Mouse (Mus musculus) forebrain, embryonic 16.5 days (tissue): ENCODE measurements around the gene Ccdc84. TPM values are rescaled to one million over a fixed set of nuclear protein-coding genes. Genes with fewer than 3 reads are reported as not detected.
"Not testable (repeated sequence)": the region's sequence is repeated elsewhere in the genome, so short reads cannot be mapped to it uniquely, and the experiment has no call there.

Source experiments
- ATAC-seq: fragments of 200-750 bp; cut with Nextera tagmentation; 2 replicates; pipeline ENCODE4 v1.8.0; 2017; ENCODE audit warnings: mild to moderate bottlenecking, moderate library complexity
- H3K27ac ChIP-seq: fragments of 300-500 bp; sonication (generic); 2 replicates; pipeline ENCODE4 v1.5.1; 2014; ENCODE audit warnings: low read length, control low read depth
- H3K27me3 ChIP-seq: fragments of 300-500 bp; sonication (generic); replicated peaks from 2 replicates; pipeline ENCODE4 v1.6.1; 2014; ENCODE audit warnings: low read length; ENCODE audit not compliant: control insufficient read depth, insufficient read depth
- H3K36me3 ChIP-seq: fragments of 300-500 bp; sonication (generic); 2 replicates; pipeline ENCODE4 v1.6.1; 2014; ENCODE audit not compliant: control insufficient read depth, insufficient read depth
- H3K4me1 ChIP-seq: fragments of 300-500 bp; sonication (generic); replicated peaks from 2 replicates; pipeline ENCODE4 v1.6.1; 2014; ENCODE audit warnings: low read length; ENCODE audit not compliant: control insufficient read depth, insufficient read depth
- H3K4me2 ChIP-seq: fragments of 300-500 bp; sonication (generic); 2 replicates; pipeline ENCODE4 v1.6.1; 2014; ENCODE audit warnings: mild to moderate bottlenecking, low read length, control low read depth
- H3K4me3 ChIP-seq: fragments of 300-500 bp; sonication (generic); replicated peaks from 2 replicates; pipeline ENCODE4 v1.5.1; 2014; ENCODE audit warnings: mild to moderate bottlenecking, low read length, control low read depth
- H3K9ac ChIP-seq: fragments of 300-500 bp; sonication (generic); replicated peaks from 2 replicates; pipeline ENCODE4 v1.6.1; 2014; ENCODE audit warnings: low read depth, low read length, control low read depth
- H3K9me3 ChIP-seq: fragments of 300-500 bp; sonication (generic); 2 replicates; pipeline ENCODE4 v1.6.1; 2016; ENCODE audit warnings: low read length; ENCODE audit not compliant: control insufficient read depth
- WGBS: fragments of 180-500 bp; shearing (Covaris S2); extraction: QIAGEN DNeasy Blood & Tissue Kit; methylation state at CpG from one replicate; pipeline ENCODE4 v1.1.7; 2014; 5-methylcytosine and 5-hydroxymethylcytosine counted together
- polyA plus RNA-seq: library from polyadenylated mRNA; unstranded; fragments of >200 nt; fragmentation: Nextera tagmentation; extraction: Ambion mirVana; gene quantifications from 2 replicates; pipeline ENCODE4 v1.2.1, GENCODE M21; 2015

The Ccdc84 gene
- polyA plus RNA-seq, 1 experiment from 2014 or later = 41.1 TPM

- Histone ChIP-seq H3K36me3 (no peaks in the 10 kb centered on the region), H3K4me1 (no peaks in the 10 kb centered on the region), H3K4me3 (no peak overlapping the region), H3K9ac (no peak overlapping the region), H3K27me3 (no peaks in the 10 kb centered on the region), H3K9me3 (no peaks in the 10 kb centered on the region), H3K27ac (no peak overlapping the region), H3K4me2 (no peak overlapping the region)
- ATAC-seq = no peak
- 89% methylated on average over 6 of the region's 6 CpGs for WGBS
Measured at GRCm38 (mm10) chr9:44435747-44436146, 17.4 kb upstream of the Ccdc84 start.

DNA sequence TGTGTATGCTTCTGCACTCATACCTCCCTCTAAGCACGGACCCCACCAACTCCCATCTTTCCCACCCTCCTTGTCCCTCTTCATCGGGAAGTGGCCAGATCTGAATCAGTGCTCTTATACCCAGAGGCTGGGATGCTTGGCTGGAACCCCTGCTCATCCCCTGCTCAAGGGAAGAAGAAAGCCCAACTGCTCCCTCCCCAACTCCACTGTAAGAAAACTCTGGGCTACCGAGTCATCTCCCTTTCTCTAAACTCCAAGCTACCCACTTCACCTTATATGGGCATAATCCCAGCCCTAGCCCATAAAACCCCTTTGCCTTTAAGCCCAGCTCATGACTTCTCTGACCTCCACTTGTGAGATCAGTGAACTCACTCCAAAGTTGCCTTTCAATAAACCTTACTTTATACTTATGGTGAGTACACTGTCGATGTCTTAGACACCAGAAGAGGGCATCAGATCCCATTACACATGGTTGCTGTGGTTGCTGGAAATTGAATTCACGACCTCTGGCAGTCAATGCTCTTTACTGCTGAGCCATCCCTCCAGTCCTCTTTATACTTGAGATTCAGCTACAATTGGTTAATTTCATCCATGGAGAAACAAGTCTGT lies 14.3 kb upstream of the Ccdc84 start:
- H3K4me1 ChIP-seq = no peaks in the 10 kb centered on the region
- H3K27ac ChIP-seq = no peak overlapping the region
- WGBS = 50% methylated on average over 5 of the region's 5 CpGs
- H3K27me3 ChIP-seq = no peaks in the 10 kb centered on the region
- no peak for ATAC-seq
- H3K9me3 ChIP-seq = no peaks in the 10 kb centered on the region
- no peaks in the 10 kb centered on the region for H3K36me3 ChIP-seq
- H3K4me2 ChIP-seq = no peak overlapping the region
- H3K4me3 ChIP-seq = no peak overlapping the region
- no peak overlapping the region for H3K9ac ChIP-seq

- Histone ChIP-seq H3K27me3 (no peaks in the 10 kb centered on the region), H3K36me3 (no peaks in the 10 kb centered on the region), H3K9me3 (no peaks in the 10 kb centered on the region), H3K4me2 (no peak overlapping the region), H3K4me1 (peaks cover 1% of the 10 kb centered on the region), H3K27ac (no peak overlapping the region), H3K4me3 (no peak overlapping the region), H3K9ac (no peak overlapping the region)
- WGBS = 89% methylated on average over 4 of the region's 4 CpGs
- no peak for ATAC-seq
Measured at GRCm38 (mm10) chr9:44423576-44423975, 5.2 kb upstream of the Ccdc84 start.

GRCm38 (mm10) chr9:44420280-44420898 lies 2.0 kb upstream of the Ccdc84 start:
- no peaks in the 10 kb centered on the region for H3K9me3 ChIP-seq
- H3K9ac ChIP-seq = no peak overlapping the region
- no peak overlapping the region for H3K27ac ChIP-seq
- ATAC-seq = no peak
- H3K4me3 ChIP-seq = no peak overlapping the region
- H3K4me2 ChIP-seq = no peak overlapping the region
- 81% methylated on average over 5 of the region's 5 CpGs for WGBS
- peaks cover 2% of the 10 kb centered on the region; the same call in 1 of the 2 replicates for H3K36me3 ChIP-seq
- peaks cover 11% of the 10 kb centered on the region for H3K4me1 ChIP-seq
- H3K27me3 ChIP-seq = no peaks in the 10 kb centered on the region

DNA sequence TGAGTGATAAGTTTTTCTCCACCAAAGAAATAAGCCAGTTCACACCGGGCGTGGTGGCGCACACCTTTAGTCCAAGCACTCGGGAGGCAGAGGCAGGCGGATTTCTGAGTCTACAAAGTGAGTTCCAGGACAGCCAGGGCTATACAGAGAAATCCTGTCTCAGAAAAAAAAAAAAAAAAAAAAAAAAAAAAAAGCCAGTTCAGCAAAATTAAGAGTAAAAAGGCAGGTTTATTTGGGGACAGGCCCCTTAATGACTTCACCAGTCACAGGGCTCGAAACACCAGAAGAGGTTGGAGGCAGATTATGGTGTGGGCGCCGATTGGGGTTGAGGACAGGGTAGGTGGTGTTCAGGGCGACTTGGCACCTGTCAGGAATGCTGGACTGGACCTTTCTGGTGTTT lies 1.4 kb upstream of the Ccdc84 start:
- not testable (repeated sequence) for H3K9ac ChIP-seq, H3K4me2 ChIP-seq, H3K27me3 ChIP-seq, H3K36me3 ChIP-seq, H3K9me3 ChIP-seq, H3K4me3 ChIP-seq, ATAC-seq, H3K27ac ChIP-seq
- peaks cover 11% of the 10 kb centered on the region for H3K4me1 ChIP-seq
- 95% methylated on average over 9 of the region's 9 CpGs for WGBS

DNA sequence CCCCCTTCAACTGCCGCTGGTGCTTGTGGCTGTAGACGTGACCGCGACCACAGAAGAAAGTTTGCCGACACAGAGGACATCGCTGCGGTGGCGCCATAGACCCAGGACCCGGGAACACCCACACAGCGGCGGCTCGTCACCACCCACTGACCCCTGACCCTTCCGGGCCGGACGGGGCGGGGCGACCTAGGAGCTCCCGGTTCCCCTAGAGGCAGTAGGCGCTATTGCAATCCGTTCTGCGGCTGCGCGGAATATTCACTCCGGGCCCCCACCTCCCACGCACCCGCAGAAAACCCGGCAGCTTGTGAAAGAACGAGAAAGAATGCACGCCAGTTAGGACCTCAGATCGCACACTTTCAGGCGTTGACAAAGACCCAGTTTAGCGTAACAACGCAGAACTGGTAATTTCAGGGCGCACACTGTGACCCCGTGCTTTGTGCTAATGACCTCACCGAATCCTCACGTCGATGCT lies 441 bp downstream of the Ccdc84 start:
- H3K4me2 ChIP-seq = peak overlapping the region; percentile 86
- peak overlapping the region; percentile 82 for H3K9ac ChIP-seq
- under 1% methylated on average over 37 of the region's 38 CpGs for WGBS
- H3K4me1 ChIP-seq = peaks cover 11% of the 10 kb centered on the region
- peaks cover 5% of the 10 kb centered on the region for H3K36me3 ChIP-seq
- H3K27me3 ChIP-seq = no peaks in the 10 kb centered on the region
- ATAC-seq = peak; percentile 85
- no peaks in the 10 kb centered on the region for H3K9me3 ChIP-seq
- H3K27ac ChIP-seq = peak overlapping the region; percentile 81
- H3K4me3 ChIP-seq = peak overlapping the region; percentile 81

DNA sequence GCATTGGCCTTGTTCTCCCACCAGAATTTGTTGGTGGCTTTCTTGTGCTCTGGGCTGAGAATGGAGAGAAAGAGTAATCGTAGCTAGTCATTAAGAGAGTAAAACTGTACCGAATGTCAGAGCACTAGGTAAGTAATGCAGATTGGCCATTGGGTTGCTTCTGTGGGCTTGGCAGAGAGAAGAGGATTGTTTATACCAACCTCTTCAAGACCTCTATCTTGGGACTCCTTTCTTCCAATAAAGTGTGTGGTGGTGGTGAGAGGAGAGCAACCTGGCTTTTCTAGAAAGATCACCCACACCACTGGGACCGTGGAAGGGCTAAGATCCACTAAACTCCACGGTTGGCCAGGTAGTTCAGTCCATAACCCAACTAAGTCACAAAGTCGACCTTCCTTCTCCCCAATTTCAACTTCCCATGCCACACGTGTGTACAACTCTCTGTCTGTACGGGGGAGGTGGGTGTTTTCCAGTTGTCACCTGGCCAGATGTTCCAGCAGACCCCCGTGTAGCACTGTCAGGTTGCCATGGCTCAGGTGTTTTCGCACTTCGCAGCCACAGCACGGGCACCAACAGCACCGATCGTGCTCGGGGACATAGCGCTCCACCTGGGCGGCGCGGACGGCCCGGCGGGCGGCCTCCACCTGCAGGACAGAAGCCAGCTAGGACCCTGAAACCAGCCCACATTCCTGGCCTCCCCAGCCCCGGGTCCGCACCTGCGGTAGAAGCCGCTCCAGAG lies 1.0 kb downstream of the Ccdc84 start:
- peaks cover 11% of the 10 kb centered on the region for H3K36me3 ChIP-seq
- no peaks in the 10 kb centered on the region for H3K9me3 ChIP-seq
- H3K27ac ChIP-seq = no peak overlapping the region; the same call in 1 of the 2 replicates
- 8% methylated on average over 26 of the region's 26 CpGs for WGBS
- H3K4me1 ChIP-seq = peaks cover 11% of the 10 kb centered on the region
- H3K4me3 ChIP-seq = peak overlapping the region; percentile 81
- no peak; the same call in none of the 2 replicates for ATAC-seq
- peak overlapping the region; percentile 82 for H3K9ac ChIP-seq
- H3K4me2 ChIP-seq = peak overlapping the region; percentile 86
- H3K27me3 ChIP-seq = no peaks in the 10 kb centered on the region

DNA sequence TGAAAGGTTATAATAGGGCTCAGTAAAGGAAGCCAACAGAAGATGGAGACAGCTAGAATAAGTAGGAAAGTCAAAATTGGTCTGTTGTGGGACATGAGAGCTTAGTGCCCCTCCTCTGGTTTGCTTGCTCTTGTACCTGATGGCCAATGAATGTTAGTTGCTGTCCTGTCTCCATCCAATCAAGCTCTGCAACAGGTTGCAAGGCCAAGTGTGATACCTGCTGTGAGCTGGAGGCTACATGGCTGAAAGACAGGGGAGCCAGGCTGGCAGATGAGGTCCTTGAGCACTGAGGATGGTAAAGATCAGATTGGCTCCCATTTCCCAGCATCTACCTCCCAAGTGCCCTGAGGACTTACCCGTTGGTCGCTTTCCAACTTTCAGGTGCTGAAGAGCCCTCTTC lies 5.6 kb downstream of the Ccdc84 start:
- Histone ChIP-seq H3K9me3 (no peaks in the 10 kb centered on the region), H3K4me2 (no peak overlapping the region), H3K4me1 (peaks cover 17% of the 10 kb centered on the region), H3K27me3 (no peaks in the 10 kb centered on the region), H3K36me3 (peaks cover 32% of the 10 kb centered on the region), H3K4me3 (no peak overlapping the region), H3K9ac (no peak overlapping the region), H3K27ac (no peak overlapping the region)
- ATAC-seq = no peak
- WGBS = 82% methylated on average over 2 of the region's 2 CpGs

DNA sequence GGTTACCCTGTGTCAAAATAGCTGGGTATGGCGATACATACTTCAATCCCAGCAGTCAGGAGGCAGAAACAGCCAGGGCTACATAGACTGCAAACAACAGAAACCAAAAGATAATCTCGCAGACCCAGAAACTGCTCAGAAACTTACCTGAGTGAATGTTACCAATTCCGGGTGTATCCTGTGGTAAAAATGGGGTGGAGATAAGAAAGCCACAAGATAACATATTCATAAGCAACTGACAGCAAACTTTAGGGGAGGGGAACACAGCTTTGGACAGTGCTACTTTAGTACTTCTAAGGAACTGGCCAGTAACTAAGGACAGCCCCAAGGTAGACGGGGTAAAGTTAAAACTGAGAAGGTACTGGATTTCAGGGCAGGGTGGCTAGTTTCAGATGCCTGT lies 6.1 kb downstream of the Ccdc84 start:
- WGBS = 87% methylated on average over 4 of the region's 4 CpGs
- no peak overlapping the region for H3K9ac ChIP-seq
- ATAC-seq = no peak
- H3K27me3 ChIP-seq = no peaks in the 10 kb centered on the region
- H3K9me3 ChIP-seq = no peaks in the 10 kb centered on the region
- peaks cover 14% of the 10 kb centered on the region for H3K4me1 ChIP-seq
- H3K27ac ChIP-seq = no peak overlapping the region
- peaks cover 32% of the 10 kb centered on the region for H3K36me3 ChIP-seq
- H3K4me3 ChIP-seq = no peak overlapping the region
- H3K4me2 ChIP-seq = no peak overlapping the region
